Mouse (Mus musculus) kidney, embryonic 14.5 days (tissue): ENCODE data around the gene Cd22. TPM values are rescaled to one million over a fixed set of nuclear protein-coding genes. Genes with fewer than 3 reads are reported as not detected.

Experiments used
- ATAC-seq: fragments of 200-750 bp; cut with Nextera tagmentation; 2 replicates; pipeline ENCODE4 v1.8.0; 2017; ENCODE audit warnings: moderate number of reproducible peaks, mild to moderate bottlenecking, moderate TSS enrichment, moderate library complexity; ENCODE audit not compliant: low FRiP score, low TSS enrichment
- H3K27ac ChIP-seq: fragments of 300-500 bp; sonication (generic); 2 replicates; pipeline ENCODE4 v1.5.1; 2014; ENCODE audit warnings: low read depth, mild to moderate bottlenecking, low read length, moderate library complexity, mixed read lengths
- H3K27me3 ChIP-seq: fragments of 300-500 bp; sonication (generic); 2 replicates; pipeline ENCODE4 v1.6.1; 2014; ENCODE audit warnings: mild to moderate bottlenecking, low read length; ENCODE audit not compliant: control insufficient read depth, insufficient read depth
- H3K36me3 ChIP-seq: fragments of 300-500 bp; sonication (generic); 2 replicates; pipeline ENCODE4 v1.6.1; 2014; ENCODE audit warnings: low read length, mixed read lengths; ENCODE audit not compliant: control insufficient read depth, insufficient read depth
- H3K4me1 ChIP-seq: fragments of 300-500 bp; sonication (generic); 2 replicates; pipeline ENCODE4 v1.6.1; 2014; ENCODE audit warnings: low read length, mixed read lengths; ENCODE audit not compliant: control insufficient read depth, insufficient read depth
- H3K4me2 ChIP-seq: fragments of 300-500 bp; sonication (generic); replicated peaks from 2 replicates; pipeline ENCODE4 v1.6.1; 2014; ENCODE audit warnings: low read depth, mild to moderate bottlenecking, low read length
- H3K4me3 ChIP-seq: fragments of 300-500 bp; sonication (generic); 2 replicates; pipeline ENCODE4 v1.5.1; 2014; ENCODE audit warnings: mild to moderate bottlenecking, low read length
- H3K9ac ChIP-seq: fragments of 300-500 bp; sonication (generic); 2 replicates; pipeline ENCODE4 v1.6.1; 2014; ENCODE audit warnings: low read depth, mild to moderate bottlenecking, low read length, moderate library complexity
- H3K9me3 ChIP-seq: fragments of 300-500 bp; sonication (generic); 2 replicates; pipeline ENCODE4 v1.6.1; 2016; ENCODE audit warnings: low read length; ENCODE audit not compliant: control insufficient read depth
- WGBS: fragments of 180-500 bp; shearing (Covaris S2); extraction: QIAGEN DNeasy Blood & Tissue Kit; methylation state at CpG from one replicate; pipeline ENCODE4 v1.1.7; 2014; 5-methylcytosine and 5-hydroxymethylcytosine counted together
- polyA plus RNA-seq: library from polyadenylated mRNA; unstranded; fragments of >200 nt; fragmentation: Nextera tagmentation; extraction: Ambion mirVana; gene quantifications from 2 replicates; pipeline ENCODE4 v1.2.1, GENCODE M21; 2014

Gene Cd22
- polyA plus RNA-seq, 1 experiment from 2014 or later: 0.55 TPM

DNA sequence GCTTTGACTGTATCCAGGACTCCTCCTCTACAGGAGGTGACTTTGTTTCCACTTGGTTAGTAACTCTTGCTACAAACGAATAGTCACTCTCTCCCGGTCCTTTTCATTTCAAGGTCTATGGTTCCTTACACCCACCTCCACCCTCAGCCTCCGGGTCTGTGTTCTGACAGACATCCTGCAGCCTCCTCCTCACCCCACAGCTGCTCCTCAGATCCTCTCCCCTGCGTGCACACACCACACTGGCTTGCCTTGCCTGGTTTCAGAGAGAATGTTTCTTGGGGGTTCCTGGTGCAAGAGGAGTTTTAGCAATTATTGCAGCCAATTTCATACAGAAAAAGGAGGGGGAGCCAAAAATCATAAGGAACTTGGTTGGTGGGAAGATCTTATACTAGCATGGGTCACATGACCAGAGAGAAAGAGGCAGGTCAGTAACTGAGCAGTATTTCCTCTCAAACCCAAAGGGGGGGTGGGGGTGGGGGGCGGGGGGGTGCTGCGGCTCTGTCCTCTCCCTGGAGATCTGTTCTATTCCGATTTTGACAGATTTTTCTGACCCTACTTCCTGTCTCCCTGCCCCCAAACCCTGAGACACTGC is 59.2 kb downstream of the Cd22 start:
- 34% methylated on average over 7 of the region's 7 CpGs for WGBS
- Histone ChIP-seq H3K4me3 (no peak overlapping the region), H3K4me1 (peaks cover 6% of the 10 kb centered on the region; the same call in 1 of the 2 replicates), H3K27me3 (no peaks in the 10 kb centered on the region), H3K27ac (no peak overlapping the region), H3K36me3 (no peaks in the 10 kb centered on the region), H3K9ac (no peak overlapping the region), H3K9me3 (no peaks in the 10 kb centered on the region), H3K4me2 (no peak overlapping the region)
- no peak for ATAC-seq

DNA sequence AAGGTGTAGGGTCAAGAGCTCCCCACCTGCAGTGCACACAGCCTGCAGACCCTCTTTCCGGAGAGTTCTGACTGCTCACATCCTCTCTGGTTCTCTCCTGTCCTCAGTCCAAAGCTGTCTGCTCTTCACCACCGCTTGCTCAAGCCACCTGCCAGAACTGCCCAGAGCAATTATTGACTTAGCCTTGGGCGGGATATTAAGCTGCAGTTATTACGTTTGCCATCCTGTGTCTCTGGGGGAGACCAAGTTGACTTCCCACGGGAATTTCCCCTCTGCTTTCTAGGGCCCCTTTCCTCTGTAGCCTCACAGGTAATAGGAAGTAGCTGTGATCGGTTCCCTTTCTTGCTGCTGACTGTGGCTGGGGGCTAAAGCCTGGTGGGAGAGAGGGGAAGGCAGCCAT is 60.0 kb downstream of the Cd22 start:
- Histone ChIP-seq H3K9me3 (no peaks in the 10 kb centered on the region), H3K27ac (no peak overlapping the region), H3K27me3 (no peaks in the 10 kb centered on the region), H3K36me3 (no peaks in the 10 kb centered on the region), H3K4me2 (no peak overlapping the region), H3K9ac (no peak overlapping the region), H3K4me3 (no peak overlapping the region), H3K4me1 (peaks cover 6% of the 10 kb centered on the region; the same call in 1 of the 2 replicates)
- ATAC-seq: no peak
- 70% methylated on average over 6 of the region's 6 CpGs for WGBS

Other genes with a start within 250 kb of the Cd22 start
- gene Etv2, start 244.5 kb downstream of the Cd22 start, polyA plus RNA-seq: not detected in 2 replicates
- 93.4 and 111 TPM in 2 replicates for gene Rbm42, start 230.0 kb downstream of the Cd22 start, polyA plus RNA-seq
- 45.8 and 58.6 TPM in 2 replicates for gene Haus5, start 215.3 kb downstream of the Cd22 start, polyA plus RNA-seq
- not detected in 2 replicates for gene Pmis2, start 208.7 kb downstream of the Cd22 start, polyA plus RNA-seq
- not detected in 2 replicates for gene 2200002J24Rik, start 181.4 kb downstream of the Cd22 start, polyA plus RNA-seq
- gene Atp4a, start 168.1 kb downstream of the Cd22 start, polyA plus RNA-seq: 1.2 and 1.3 TPM in 2 replicates
- gene Tmem147, start 150.8 kb downstream of the Cd22 start, polyA plus RNA-seq: 202 and 206 TPM in 2 replicates
- gene Gapdhs, start 136.7 kb downstream of the Cd22 start, polyA plus RNA-seq: 0.61 and 1.6 TPM in 2 replicates
- 1.1 and 1.6 TPM in 2 replicates for gene Sbsn, start 128.9 kb downstream of the Cd22 start, polyA plus RNA-seq
- 0.74 and 0.95 TPM in 2 replicates for gene Dmkn, start 116.6 kb downstream of the Cd22 start, polyA plus RNA-seq
- not detected in 2 replicates for gene Krtdap, start 92.4 kb downstream of the Cd22 start, polyA plus RNA-seq
- gene Ffar2, start 56.6 kb downstream of the Cd22 start, polyA plus RNA-seq: 0.31 TPM in 1 of 2 replicates, not detected in the other
- not detected in 2 replicates for gene Ffar3, start 24.2 kb downstream of the Cd22 start, polyA plus RNA-seq
- gene Ffar1, start 18.8 kb downstream of the Cd22 start, polyA plus RNA-seq: not detected in 2 replicates
- 0.28 and 0.30 TPM in 2 replicates for gene Mag, start 34.5 kb upstream of the Cd22 start, polyA plus RNA-seq
- not detected in 2 replicates for gene Hamp2, start 44.3 kb upstream of the Cd22 start, polyA plus RNA-seq
- gene Hamp, start 63.7 kb upstream of the Cd22 start, polyA plus RNA-seq: not detected in 2 replicates
- gene Usf2, start 76.5 kb upstream of the Cd22 start, polyA plus RNA-seq: 21.1 and 29.2 TPM in 2 replicates
- 48.5 and 57.1 TPM in 2 replicates for gene Lsr, start 93.1 kb upstream of the Cd22 start, polyA plus RNA-seq
- 5.3 TPM in 2 replicates for gene Fam187b, start 93.4 kb upstream of the Cd22 start, polyA plus RNA-seq
- gene Fxyd5, start 162.1 kb upstream of the Cd22 start, polyA plus RNA-seq: 23.3 and 25.8 TPM in 2 replicates
- gene Fxyd7, start 171.1 kb upstream of the Cd22 start, polyA plus RNA-seq: 8.0 and 9.5 TPM in 2 replicates
- gene Fxyd1, start 176.9 kb upstream of the Cd22 start, polyA plus RNA-seq: 29.8 and 46.3 TPM in 2 replicates
- 0.47 TPM in 1 of 2 replicates, not detected in the other for gene Lgi4, start 179.0 kb upstream of the Cd22 start, polyA plus RNA-seq
- 13.4 and 18.2 TPM in 2 replicates for gene Fxyd3, start 196.4 kb upstream of the Cd22 start, polyA plus RNA-seq
- gene Hpn, start 234.9 kb upstream of the Cd22 start, polyA plus RNA-seq: 26.4 and 27.5 TPM in 2 replicates
- gene Scn1b, start 246.7 kb upstream of the Cd22 start, polyA plus RNA-seq: 1.0 and 1.6 TPM in 2 replicates